Mouse (Mus musculus) cerebral cortex, adult 2 months (tissue): ENCODE results near the gene Alkbh2.

Source experiments
- WGBS: fragments of 180-500 bp; shearing (Covaris S2); methylation state at CpG from one replicate; pipeline ENCODE4 v1.1.7; 2018; 5-methylcytosine and 5-hydroxymethylcytosine counted together

Alkbh2 gene

GRCm38 (mm10) chr5:114146028-114146888 is 18.2 kb upstream of the Alkbh2 start, which contains the start of gene Acacb:
Acacb (plus strand) TSS chr5:114146535.
- 62% methylated on average over 19 of the region's 19 CpGs for WGBS

GRCm38 (mm10) chr5:114139175-114139574 is 11.2 kb upstream of the Alkbh2 start:
- 23% methylated on average over 9 of the region's 9 CpGs for whole genome bisulfite sequencing

- WGBS = 53% methylated on average over 21 of the region's 21 CpGs
These were observed 10.5 kb upstream of the Alkbh2 start for GRCm38 (mm10) chr5:114138277-114139164.

GRCm38 (mm10) chr5:114137481-114138276 is 9.7 kb upstream of the Alkbh2 start:
- WGBS = 64% methylated on average over 15 of the region's 15 CpGs

- WGBS = 77% methylated on average over 10 of the region's 10 CpGs
These were observed 7.5 kb upstream of the Alkbh2 start for GRCm38 (mm10) chr5:114135516-114135915.

- WGBS = 62% methylated on average over 6 of the region's 6 CpGs
These were observed 6.1 kb upstream of the Alkbh2 start for GRCm38 (mm10) chr5:114134091-114134534.

GRCm38 (mm10) chr5:114132841-114133240 is 4.8 kb upstream of the Alkbh2 start:
- WGBS = 91% methylated on average over 6 of the region's 6 CpGs

- WGBS = under 1% methylated on average over 15 of the region's 15 CpGs
These were observed 3.5 kb upstream of the Alkbh2 start for GRCm38 (mm10) chr5:114131521-114131840.

GRCm38 (mm10) chr5:114130698-114131520 is 2.9 kb upstream of the Alkbh2 start:
- WGBS = under 1% methylated on average over 87 of the region's 87 CpGs

GRCm38 (mm10) chr5:114130211-114130605 is 2.2 kb upstream of the Alkbh2 start, which contains the start of gene Ung:
Ung (plus strand) TSS chr5:114130386.
- 1% methylated on average over 29 of the region's 29 CpGs for WGBS

GRCm38 (mm10) chr5:114129550-114130210 is 1.7 kb upstream of the Alkbh2 start:
- WGBS = 85% methylated on average over 15 of the region's 15 CpGs

- WGBS = 84% methylated on average over 7 of the region's 7 CpGs
These were observed 1.3 kb downstream of the Alkbh2 start for GRCm38 (mm10) chr5:114126499-114127244.

- WGBS = 94% methylated on average over 3 of the region's 3 CpGs
These were observed 2.0 kb downstream of the Alkbh2 start for GRCm38 (mm10) chr5:114126008-114126407.

GRCm38 (mm10) chr5:114119806-114120205 is 8.2 kb downstream of the Alkbh2 start:
- 69% methylated on average over 4 of the region's 4 CpGs for WGBS

GRCm38 (mm10) chr5:114116586-114116985 is 11.4 kb downstream of the Alkbh2 start:
- 76% methylated on average over 7 of the region's 7 CpGs for WGBS

- 86% methylated on average over 5 of the region's 5 CpGs for WGBS
These were observed 13.0 kb downstream of the Alkbh2 start for GRCm38 (mm10) chr5:114115030-114115429.

- whole genome bisulfite sequencing = 80% methylated on average over 6 of the region's 6 CpGs
These were observed 14.7 kb downstream of the Alkbh2 start for GRCm38 (mm10) chr5:114113334-114113733.

GRCm38 (mm10) chr5:114106391-114106935 is 21.6 kb downstream of the Alkbh2 start:
- WGBS = 89% methylated on average over 16 of the region's 16 CpGs

GRCm38 (mm10) chr5:114102807-114103206 is 25.2 kb downstream of the Alkbh2 start:
- WGBS = 67% methylated on average over 1 of the region's 1 CpGs
